Mouse (Mus musculus): ENCODE results near the gene Map2k7.

- TF ChIP-seq MYOD1 (IDR thresholded peaks at IDR 0.05; ENCODE audit: control insufficient read depth in 1 of 3, insufficient read length in 2 of 3, low read depth in 2 of 3) (peak in 1 of 3 experiments; percentile 21), POLR2A (IDR thresholded peaks at IDR 0.05; ENCODE audit: insufficient read length, low read depth) (no peak), REST (IDR thresholded peaks at IDR 0.05; ENCODE audit: insufficient read depth, insufficient read length) (no peak), MYOG (IDR thresholded peaks at IDR 0.05; ENCODE audit: control insufficient read depth in 1 of 3, insufficient read depth in 1 of 3, insufficient read length in 2 of 3, low read depth in 2 of 3) (no peak), POLR2AphosphoS2 (IDR thresholded peaks at IDR 0.05; ENCODE audit: insufficient read length, low read depth) (no peak), TCF12 (IDR thresholded peaks at IDR 0.05; ENCODE audit: insufficient read depth, poor library complexity, severe bottlenecking) (no peak), SRF (IDR thresholded peaks at IDR 0.05; ENCODE audit: control insufficient read depth, insufficient read length, low read depth) (no peak), CEBPB (IDR thresholded peaks at IDR 0.05; ENCODE audit: insufficient read depth, poor library complexity, severe bottlenecking) (no peak), E2F4 (IDR thresholded peaks at IDR 0.05; ENCODE audit: insufficient read depth) (no peak), MAX (IDR thresholded peaks at IDR 0.05; ENCODE audit: low read depth) (no peak), USF1 (IDR thresholded peaks at IDR 0.05; ENCODE audit: low read depth) (no peak), TCF3 (IDR thresholded peaks at IDR 0.05; ENCODE audit: insufficient read length, low read depth) (no peak)
Measured at GRCm38 (mm10) chr8:4192807-4193587, 45.5 kb upstream of the Map2k7 start.
